ENCODE assay signal across 9 mouse cellular contexts in genomic region chr1:84694688-84695474, GRCm38 (mm10). TPM values are rescaled to one million over a fixed set of nuclear protein-coding genes. Genes with fewer than 3 reads are reported as not detected.
DNase-seq lines count a peak whose midpoint lies in the region; ATAC-seq and TF ChIP-seq lines count a peak whose summit lies in the region.
"Had no signal": no experiment of that assay in that cellular context is flagged by ENCODE, and none has a peak within 500 bp of the region (broad histone marks: within the 10 kb centered on the region; RNA-seq: fewer than 3 reads in every experiment).

No protein-coding gene starts in this region.

- WGBS in heart, postnatal 0 days, result 17% methylated on average over 26 of the region's 26 CpGs
- WGBS in forebrain, embryonic 14.5 days, result 6% methylated on average over 26 of the region's 26 CpGs
- 5% methylated on average over 26 of the region's 26 CpGs for WGBS in midbrain, postnatal 0 days

- H3K9ac ChIP-seq in heart, postnatal 0 days (replicated peaks; ENCODE audit: low read depth, low read length), result no peak overlapping the region
- H3K9ac ChIP-seq in forebrain, embryonic 14.5 days (ENCODE audit: low read length), result peak overlapping the region; percentile 89
- peak overlapping the region; percentile 89 for H3K9ac ChIP-seq in midbrain, postnatal 0 days (replicated peaks; ENCODE audit: low read length, poor library complexity, severe bottlenecking)

- TF ChIP-seq EP300 in heart, postnatal 0 days (IDR thresholded peaks at IDR 0.05; ENCODE audit: low read depth), result no peak

- H3K36me3 ChIP-seq in heart, postnatal 0 days (replicated peaks; ENCODE audit: control insufficient read depth, insufficient read depth, low read length), result no peaks in the 10 kb centered on the region
- H3K36me3 ChIP-seq in forebrain, embryonic 14.5 days (ENCODE audit: control insufficient read depth, insufficient read depth, low read length), result no peaks in the 10 kb centered on the region
- no peaks in the 10 kb centered on the region for H3K36me3 ChIP-seq in midbrain, postnatal 0 days (ENCODE audit: insufficient read depth, low read length)

- H3K4me1 ChIP-seq in heart, postnatal 0 days (ENCODE audit: control insufficient read depth, insufficient read depth), result peaks cover 9% of the 10 kb centered on the region; the same call in 1 of the 2 replicates
- peaks cover 5% of the 10 kb centered on the region; the same call in 1 of the 2 replicates for H3K4me1 ChIP-seq in forebrain, embryonic 14.5 days (ENCODE audit: control insufficient read depth, insufficient read depth, low read length)
- peaks cover 11% of the 10 kb centered on the region for H3K4me1 ChIP-seq in midbrain, postnatal 0 days (ENCODE audit: insufficient read depth, low read length)

- no peak for DNase-seq in heart, postnatal 0 days (ENCODE audit: low spot score)
- no peak for DNase-seq in heart, postnatal 14 days
- DNase-seq in forebrain, embryonic 14.5 days (ENCODE audit: low spot score), result peak; percentile 73
- peak; percentile 29 for DNase-seq in left cerebral cortex, adult 11 months (ENCODE audit: low spot score)
- peak; percentile 87 for DNase-seq in midbrain, postnatal 0 days (ENCODE audit: low spot score)
- DNase-seq in spleen, adult 18-20 months, result no peak

- no peak for TF ChIP-seq CTCF in heart, postnatal 0 days (IDR thresholded peaks at IDR 0.05; ENCODE audit: low read depth)
- peak; percentile 71 for TF ChIP-seq CTCF in midbrain, postnatal 0 days (IDR thresholded peaks at IDR 0.05)

- H3K9me3 ChIP-seq in heart, postnatal 0 days (replicated peaks; ENCODE audit: control insufficient read depth, low read length), result no peaks in the 10 kb centered on the region
- H3K9me3 ChIP-seq in forebrain, embryonic 14.5 days (replicated peaks; ENCODE audit: control insufficient read depth, low read length), result no peaks in the 10 kb centered on the region
- H3K9me3 ChIP-seq in midbrain, postnatal 0 days (ENCODE audit: low read length), result no peaks in the 10 kb centered on the region

- intact Hi-C loops in heart, postnatal 14 days (cut with DNase I), result no loop called here

- H3K27ac ChIP-seq in heart, postnatal 0 days (ENCODE audit: low read depth), result no peak overlapping the region
- H3K27ac ChIP-seq in forebrain, embryonic 14.5 days (ENCODE audit: low read depth, low read length), result peak overlapping the region; percentile 90
- peak overlapping the region; percentile 85 for H3K27ac ChIP-seq in midbrain, postnatal 0 days (ENCODE audit: low read depth, low read length)
- H3K27ac ChIP-seq: macrophage had no signal

- H3K4me3 ChIP-seq in heart, postnatal 0 days (ENCODE audit: low read depth, low read length), result peak overlapping the region; percentile 40
- peak overlapping the region; percentile 83 for H3K4me3 ChIP-seq in forebrain, embryonic 14.5 days (ENCODE audit: low read depth, low read length)
- H3K4me3 ChIP-seq in midbrain, postnatal 0 days (ENCODE audit: low read depth, low read length), result peak overlapping the region; percentile 91

- H3K27me3 ChIP-seq in heart, postnatal 0 days (ENCODE audit: control insufficient read depth, insufficient read depth, low read length), result peaks cover 29% of the 10 kb centered on the region
- H3K27me3 ChIP-seq in forebrain, embryonic 14.5 days (replicated peaks; ENCODE audit: control insufficient read depth, insufficient read depth, low read length), result no peaks in the 10 kb centered on the region
- no peaks in the 10 kb centered on the region for H3K27me3 ChIP-seq in midbrain, postnatal 0 days (ENCODE audit: insufficient read depth, low read length)

- ATAC-seq in heart, postnatal 0 days (ENCODE audit: insufficient read depth, low read depth), result no peak
- ATAC-seq in cerebellum, adult (ENCODE audit: insufficient number of reproducible peaks, low FRiP score, low TSS enrichment), result peak; percentile 12; the same call in 1 of the 2 replicates
- ATAC-seq in forebrain, embryonic 14.5 days, result peak; percentile 61
- peak; percentile 85 for ATAC-seq in midbrain, postnatal 0 days (ENCODE audit: low FRiP score)
- no peak for ATAC-seq in megakaryocyte progenitor cell, adult 5-6 weeks (replicated peaks; ENCODE audit: poor library complexity)

- peak overlapping the region; percentile 65 for H3K4me2 ChIP-seq in heart, postnatal 0 days (ENCODE audit: low read depth, low read length)
- H3K4me2 ChIP-seq in forebrain, embryonic 14.5 days (ENCODE audit: low read length), result peak overlapping the region; percentile 82
- peak overlapping the region; percentile 64 for H3K4me2 ChIP-seq in midbrain, postnatal 0 days (ENCODE audit: low read depth, low read length, poor library complexity, severe bottlenecking)

RNA-seq across cellular contexts. Expression of gene Dner, which starts 1.1 kb away (rescaled TPM):
- 0.76 and 1.7 TPM in 2 replicates for total RNA-seq in heart, postnatal 0 days (2014; rRNA removed; ENCODE audit: low replicate concordance)
- 0.19 and 0.23 TPM in 2 replicates for polyA plus RNA-seq in heart, postnatal 0 days (2015; fragmentation: Nextera tagmentation; extraction: Ambion mirVana)
- total RNA-seq in heart, postnatal 14 days (2021), result under 1 TPM; 0.07 to 0.15 TPM
- polyA plus RNA-seq in forebrain, embryonic 14.5 days (2014; fragmentation: Nextera tagmentation; extraction: Ambion mirVana), result 103 and 144 TPM in 2 replicates
- 321 TPM in 2 replicates for total RNA-seq in midbrain, postnatal 0 days (2014; rRNA removed)
- polyA plus RNA-seq in midbrain, postnatal 0 days (2015; fragmentation: Nextera tagmentation; extraction: Ambion mirVana), result 323 and 326 TPM in 2 replicates
- 0.12 TPM in 1 of 2 replicates, not detected in the other for total RNA-seq in megakaryocyte progenitor cell, adult 5-6 weeks (2015)
- total RNA-seq in megakaryocyte progenitor cell, adult 5-6 weeks (2017), result not detected in 2 replicates

Comparison
In these comparisons a context has a peak if more than half of its experiments do, and no peak if none do; other contexts are left out.
1. ATAC-seq: peak in cerebellum, adult (single experiment), forebrain, embryonic 14.5 days (single experiment) and midbrain, postnatal 0 days (single experiment); none in heart, postnatal 0 days (single experiment) and megakaryocyte progenitor cell, adult 5-6 weeks (single experiment).
2. DNase-seq: peak in forebrain, embryonic 14.5 days (single experiment), left cerebral cortex, adult 11 months (single experiment) and midbrain, postnatal 0 days (single experiment); none in heart, postnatal 0 days (single experiment), heart, postnatal 14 days (0 of 2) and spleen, adult 18-20 months (0 of 2).
3. H3K4me3 ChIP-seq: peak in every context shown above with its lines; median percentile 91 in midbrain, postnatal 0 days; 83 in forebrain, embryonic 14.5 days; 40 in heart, postnatal 0 days.
4. RNA of gene Dner, which starts 1.1 kb away (total RNA-seq): 321 TPM in midbrain, postnatal 0 days; 0.76 to 1.7 TPM in heart, postnatal 0 days, 0.07 to 0.15 TPM in heart, postnatal 14 days and 0.12 TPM in megakaryocyte progenitor cell, adult 5-6 weeks; every median in the first group is over 100 times any median in the second.
5. Peak in every context shown above with its lines, with median percentiles within 50 percentile points of each other: H3K4me2 ChIP-seq.